Mouse (Mus musculus) neural tube, embryonic 11.5 days (tissue): ENCODE data around the gene Slit3. TPM values are rescaled to one million over a fixed set of nuclear protein-coding genes. Genes with fewer than 3 reads are reported as not detected.

Experiments
- ATAC-seq: fragments of 200-750 bp; cut with Nextera tagmentation; 2 replicates; pipeline ENCODE4 v1.8.0; 2017; ENCODE audit warnings: moderate number of reproducible peaks, mild to moderate bottlenecking, moderate TSS enrichment, moderate library complexity; ENCODE audit not compliant: insufficient read depth, low FRiP score, low TSS enrichment
- DNase-seq: peaks from one replicate; pipeline ENCODE4 v3.0.0-alpha.2; 2015; ENCODE audit warnings: low spot score
- H3K27ac ChIP-seq: fragments of 300-500 bp; sonication (generic); 2 replicates; pipeline ENCODE4 v1.5.1; 2014; ENCODE audit warnings: low read depth, mild to moderate bottlenecking, low read length
- H3K27me3 ChIP-seq: fragments of 300-500 bp; sonication (generic); 2 replicates; pipeline ENCODE4 v1.6.1; 2014; ENCODE audit warnings: mild to moderate bottlenecking, low read length, mixed read lengths; ENCODE audit not compliant: control insufficient read depth, insufficient read depth
- H3K36me3 ChIP-seq: fragments of 300-500 bp; sonication (generic); 2 replicates; pipeline ENCODE4 v1.6.1; 2014; ENCODE audit warnings: mild to moderate bottlenecking, low read length, moderate library complexity, mixed read lengths; ENCODE audit not compliant: control insufficient read depth, insufficient read depth
- H3K4me1 ChIP-seq: fragments of 300-500 bp; sonication (generic); 2 replicates; pipeline ENCODE4 v1.6.1; 2014; ENCODE audit warnings: low read length, mixed read lengths; ENCODE audit not compliant: control insufficient read depth, insufficient read depth
- H3K4me2 ChIP-seq: fragments of 300-500 bp; sonication (generic); 2 replicates; pipeline ENCODE4 v1.6.1; 2014; ENCODE audit warnings: low read depth, mild to moderate bottlenecking, moderate library complexity
- H3K4me3 ChIP-seq: fragments of 300-500 bp; sonication (generic); 2 replicates; pipeline ENCODE4 v1.5.1; 2014; ENCODE audit warnings: low read depth, low read length
- H3K9ac ChIP-seq: fragments of 300-500 bp; sonication (generic); 2 replicates; pipeline ENCODE4 v1.6.1; 2014; ENCODE audit warnings: mild to moderate bottlenecking, low read length
- H3K9me3 ChIP-seq: fragments of 300-500 bp; sonication (generic); 2 replicates; pipeline ENCODE4 v1.6.1; 2016; ENCODE audit warnings: low read length; ENCODE audit not compliant: control insufficient read depth
- whole genome bisulfite sequencing: fragments of 180-500 bp; shearing (Covaris S2); extraction: QIAGEN DNeasy Blood & Tissue Kit; methylation state at CpG from one replicate; pipeline ENCODE4 v1.1.7; 2014; 5-methylcytosine and 5-hydroxymethylcytosine counted together
- polyA plus RNA-seq: library from polyadenylated mRNA; unstranded; fragments of >200 nt; fragmentation: Nextera tagmentation; extraction: Ambion mirVana; gene quantifications from 2 replicates; pipeline ENCODE4 v1.2.1, GENCODE M21; 2014

The Slit3 gene
- polyA plus RNA-seq, 1 experiment from 2014 or later = 41.3 TPM

DNA sequence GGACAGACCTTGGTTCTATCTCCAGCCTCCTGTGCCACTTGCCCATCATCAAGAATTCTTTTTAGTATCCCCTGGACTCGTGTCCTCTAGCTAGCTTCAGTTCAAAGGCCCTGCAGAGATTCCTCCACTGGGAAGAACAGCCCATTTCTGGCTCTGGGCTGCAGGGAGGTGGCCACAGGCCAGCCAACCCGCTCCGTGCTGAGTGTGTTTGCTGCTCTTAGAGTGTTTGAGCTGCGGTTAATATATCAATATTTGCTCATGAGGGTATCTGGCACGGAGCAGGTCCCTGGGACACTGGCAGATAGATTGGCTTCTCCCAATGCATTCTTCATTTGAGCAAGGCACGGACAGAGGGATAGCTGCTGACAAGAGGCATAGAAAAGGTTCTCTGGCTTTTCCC lies 159.8 kb downstream of the Slit3 start:
- H3K36me3 ChIP-seq = no peaks in the 10 kb centered on the region
- ATAC-seq (no peak), DNase-seq (no peak)
- WGBS = 82% methylated on average over 6 of the region's 6 CpGs
- H3K4me2 ChIP-seq = no peak overlapping the region
- H3K27ac ChIP-seq = no peak overlapping the region
- H3K9ac ChIP-seq = no peak overlapping the region
- no peaks in the 10 kb centered on the region for H3K27me3 ChIP-seq
- no peak overlapping the region for H3K4me3 ChIP-seq
- peaks cover 15% of the 10 kb centered on the region for H3K4me1 ChIP-seq
- H3K9me3 ChIP-seq = no peaks in the 10 kb centered on the region

DNA sequence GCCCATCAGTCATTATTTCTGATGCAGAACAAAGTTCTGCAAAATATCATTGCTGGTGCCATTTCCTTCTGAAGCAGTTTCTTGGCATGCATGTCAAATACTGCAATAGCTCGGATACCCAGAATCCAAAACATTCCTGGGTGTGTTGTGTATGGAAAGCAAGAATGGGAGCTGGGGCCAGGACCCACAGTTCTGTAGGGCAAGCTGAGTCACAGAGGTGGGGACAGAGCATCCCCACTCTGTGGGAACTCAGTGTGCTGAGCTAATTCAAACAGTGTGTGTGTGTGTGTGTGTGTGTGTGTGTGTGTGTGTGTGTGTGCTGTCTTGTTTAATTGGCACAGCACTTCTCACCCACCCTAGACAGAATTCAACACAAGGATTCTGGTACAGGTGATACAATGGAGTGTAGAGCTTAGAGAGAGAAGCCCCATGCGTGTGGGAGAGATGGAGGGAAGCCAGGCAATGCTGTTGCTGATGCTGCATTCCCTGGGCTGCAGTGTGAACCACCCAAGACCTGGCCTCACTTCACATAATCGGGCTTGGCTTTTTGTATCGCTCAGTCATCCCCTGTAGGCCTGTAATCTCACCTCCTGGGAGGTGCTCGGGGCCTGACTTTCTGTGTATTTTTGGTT lies 161.1 kb downstream of the Slit3 start:
- 87% methylated on average over 5 of the region's 5 CpGs for WGBS
- no peak for ATAC-seq
- DNase-seq = no peak
- no peak overlapping the region for H3K27ac ChIP-seq
- H3K9ac ChIP-seq = no peak overlapping the region
- H3K4me2 ChIP-seq = no peak overlapping the region
- H3K4me3 ChIP-seq = no peak overlapping the region
- no peaks in the 10 kb centered on the region for H3K9me3 ChIP-seq
- H3K4me1 ChIP-seq = peaks cover 15% of the 10 kb centered on the region
- H3K36me3 ChIP-seq = no peaks in the 10 kb centered on the region
- H3K27me3 ChIP-seq = no peaks in the 10 kb centered on the region

GRCm38 (mm10) chr11:35282825-35283571 lies 162.0 kb downstream of the Slit3 start:
- H3K4me2 ChIP-seq = no peak overlapping the region
- H3K4me1 ChIP-seq = peaks cover 13% of the 10 kb centered on the region
- 23% methylated on average over 12 of the region's 12 CpGs for WGBS
- no peak overlapping the region for H3K27ac ChIP-seq
- DNase-seq = peak; percentile 32
- H3K4me3 ChIP-seq = no peak overlapping the region
- no peaks in the 10 kb centered on the region for H3K27me3 ChIP-seq
- H3K36me3 ChIP-seq = no peaks in the 10 kb centered on the region
- no peaks in the 10 kb centered on the region for H3K9me3 ChIP-seq
- no peak overlapping the region for H3K9ac ChIP-seq
- no peak for ATAC-seq

DNA sequence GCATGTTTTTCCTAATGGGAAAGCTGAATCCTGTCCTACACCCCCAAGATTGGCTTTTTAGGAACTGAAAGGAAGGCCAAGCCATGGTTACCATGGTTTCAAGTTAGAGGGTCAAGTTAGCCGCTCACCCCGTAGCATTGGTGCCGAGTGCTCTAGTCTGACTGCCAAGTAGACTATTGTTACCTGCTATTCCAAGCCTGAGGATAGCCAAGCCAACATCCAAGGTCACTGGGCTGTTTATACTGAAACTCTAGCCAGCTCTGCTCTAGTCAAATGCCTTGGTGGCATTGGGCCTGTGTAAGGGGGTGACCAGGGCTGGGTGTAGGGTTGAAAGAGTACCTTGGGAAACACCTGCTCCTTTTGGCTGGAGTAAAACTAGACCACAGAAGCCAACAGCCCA lies 162.7 kb downstream of the Slit3 start:
- Histone ChIP-seq H3K4me3 (no peak overlapping the region), H3K4me1 (peaks cover 7% of the 10 kb centered on the region), H3K4me2 (no peak overlapping the region), H3K9me3 (no peaks in the 10 kb centered on the region), H3K36me3 (no peaks in the 10 kb centered on the region), H3K27me3 (no peaks in the 10 kb centered on the region), H3K27ac (no peak overlapping the region), H3K9ac (no peak overlapping the region)
- WGBS = 54% methylated on average over 3 of the region's 3 CpGs
- DNase-seq = no peak
- no peak for ATAC-seq

- Histone ChIP-seq H3K4me1 (peaks cover 7% of the 10 kb centered on the region), H3K27ac (no peak overlapping the region), H3K4me2 (no peak overlapping the region), H3K36me3 (no peaks in the 10 kb centered on the region), H3K4me3 (no peak overlapping the region), H3K27me3 (no peaks in the 10 kb centered on the region), H3K9ac (no peak overlapping the region), H3K9me3 (no peaks in the 10 kb centered on the region)
- WGBS = 80% methylated on average over 13 of the region's 13 CpGs
- DNase-seq (no peak), ATAC-seq (no peak)
These were observed 165.8 kb downstream of the Slit3 start for GRCm38 (mm10) chr11:35286578-35287390.

- Histone ChIP-seq H3K4me1 (peaks cover 4% of the 10 kb centered on the region), H3K9me3 (no peaks in the 10 kb centered on the region), H3K36me3 (no peaks in the 10 kb centered on the region), H3K27me3 (no peaks in the 10 kb centered on the region), H3K9ac (no peak overlapping the region), H3K27ac (no peak overlapping the region), H3K4me2 (no peak overlapping the region), H3K4me3 (no peak overlapping the region)
- ATAC-seq (no peak), DNase-seq (no peak)
- 95% methylated on average over 7 of the region's 7 CpGs for WGBS
These were observed 167.0 kb downstream of the Slit3 start for GRCm38 (mm10) chr11:35288056-35288455.

DNA sequence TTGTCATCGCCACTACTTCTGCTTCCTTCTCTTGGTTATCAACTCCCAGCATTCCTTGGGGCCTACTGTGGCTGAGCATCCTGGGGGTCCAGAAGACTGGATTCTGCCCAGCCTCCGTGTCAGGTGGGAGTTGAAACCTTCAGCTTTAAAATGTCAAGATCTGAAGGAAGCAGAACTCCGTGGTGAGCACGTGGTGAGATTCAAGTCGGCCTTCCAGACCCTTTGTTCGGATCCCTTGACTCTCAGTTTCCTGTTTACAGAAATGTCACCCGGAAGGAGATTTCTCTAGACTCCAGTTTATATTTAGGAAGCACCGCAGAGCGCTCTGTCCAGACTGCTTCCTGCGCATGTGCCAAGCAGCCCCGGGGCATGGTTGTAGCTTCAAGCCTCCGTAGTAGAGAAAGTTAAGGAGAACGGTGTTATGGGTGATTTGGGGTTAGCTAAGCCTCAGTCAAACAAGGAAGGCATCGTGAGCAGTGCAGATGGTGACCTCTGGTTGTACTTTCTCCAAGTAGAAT lies 167.8 kb downstream of the Slit3 start:
- Histone ChIP-seq H3K4me2 (no peak overlapping the region), H3K27me3 (no peaks in the 10 kb centered on the region), H3K4me3 (no peak overlapping the region), H3K4me1 (no peaks in the 10 kb centered on the region), H3K27ac (no peak overlapping the region), H3K9ac (no peak overlapping the region), H3K9me3 (no peaks in the 10 kb centered on the region), H3K36me3 (no peaks in the 10 kb centered on the region)
- ATAC-seq = no peak
- 82% methylated on average over 14 of the region's 14 CpGs for WGBS
- DNase-seq = no peak

- Histone ChIP-seq H3K9ac (no peak overlapping the region), H3K36me3 (no peaks in the 10 kb centered on the region), H3K4me1 (no peaks in the 10 kb centered on the region), H3K27ac (no peak overlapping the region), H3K4me2 (no peak overlapping the region), H3K27me3 (no peaks in the 10 kb centered on the region), H3K4me3 (no peak overlapping the region), H3K9me3 (no peaks in the 10 kb centered on the region)
- ATAC-seq (no peak), DNase-seq (no peak)
- WGBS = 76% methylated on average over 8 of the region's 8 CpGs
These were observed 171.3 kb downstream of the Slit3 start for GRCm38 (mm10) chr11:35292228-35292747.
